ENCODE assay signal across 14 mouse cellular contexts in genomic region chr8:70371951-70372350, GRCm38 (mm10). TPM values are rescaled to one million over a fixed set of nuclear protein-coding genes. Genes with fewer than 3 reads are reported as not detected.
DNase-seq lines count a peak whose midpoint lies in the region; ATAC-seq and TF ChIP-seq lines count a peak whose summit lies in the region.
"Had no signal": no experiment of that assay in that cellular context is flagged by ENCODE, and none has a peak within 500 bp of the region (broad histone marks: within the 10 kb centered on the region; RNA-seq: fewer than 3 reads in every experiment).

No protein-coding gene starts in this region.

- no peak overlapping the region for H3K4me2 ChIP-seq in heart, embryonic 13.5 days
- no peak overlapping the region for H3K4me2 ChIP-seq in liver, postnatal 0 days (ENCODE audit: low read depth, low read length)
- H3K4me2 ChIP-seq: midbrain, embryonic 11.5 days had no signal

- TF ChIP-seq POLR2A in liver, adult 2 months (IDR thresholded peaks at IDR 0.05; ENCODE audit: extremely low read depth, insufficient read depth, low read length) = no peak

- H3K79me2 ChIP-seq in liver, adult 2 months (ENCODE audit: control insufficient read depth, insufficient read depth, low read length) = no peaks in the 10 kb centered on the region

- H3K4me1 ChIP-seq in heart, embryonic 13.5 days = peaks cover 58% of the 10 kb centered on the region
- H3K4me1 ChIP-seq in liver, adult 2 months (ENCODE audit: control insufficient read depth, insufficient read depth, low read length) = no peaks in the 10 kb centered on the region
- peaks cover 26% of the 10 kb centered on the region for H3K4me1 ChIP-seq in liver, postnatal 0 days (ENCODE audit: insufficient read depth)

- 0 out of 2 replicates have a peak overlapping the region, but pooled peaks have one; percentile 54 for H3K9ac ChIP-seq in heart, embryonic 13.5 days
- no peak overlapping the region for H3K9ac ChIP-seq in liver, adult 2 months (ENCODE audit: low read depth, low read length)
- no peak overlapping the region for H3K9ac ChIP-seq in liver, postnatal 0 days (replicated peaks)
- H3K9ac ChIP-seq: liver, embryonic 14.5 days had no signal

- peak overlapping the region; percentile 55 for H3K27ac ChIP-seq in heart, embryonic 13.5 days (replicated peaks)
- no peak overlapping the region for H3K27ac ChIP-seq in liver, adult 2 months (replicated peaks; ENCODE audit: insufficient read depth, low read depth, low read length)
- H3K27ac ChIP-seq in liver, postnatal 0 days (ENCODE audit: low read depth) = no peak overlapping the region
- H3K27ac ChIP-seq: forebrain, embryonic 10.5 days; liver, embryonic 14.5 days had no signal

- no peaks in the 10 kb centered on the region for H3K36me3 ChIP-seq in heart, embryonic 13.5 days
- no peaks in the 10 kb centered on the region for H3K36me3 ChIP-seq in liver, adult 2 months (ENCODE audit: control insufficient read depth, insufficient read depth, low read length)
- no peaks in the 10 kb centered on the region for H3K36me3 ChIP-seq in liver, postnatal 0 days (replicated peaks; ENCODE audit: insufficient read depth, low read length)
- H3K36me3 ChIP-seq: forebrain, embryonic 10.5 days had no signal

- no peak for ATAC-seq in heart, embryonic 13.5 days (ENCODE audit: extremely low read depth, insufficient number of reproducible peaks, low FRiP score, low TSS enrichment)
- no peak for ATAC-seq in liver, postnatal 0 days

- 35% methylated on average over 6 of the region's 6 CpGs for WGBS in heart, embryonic 13.5 days
- 47% methylated on average over 6 of the region's 6 CpGs for WGBS in liver, adult 2 months
- WGBS in liver, postnatal 0 days (ENCODE audit: insufficient replicate concordance) = 51% methylated on average over 6 of the region's 6 CpGs

- no peak for TF ChIP-seq EP300 in liver, postnatal 0 days (IDR thresholded peaks at IDR 0.05; ENCODE audit: low read depth)

- H3K4me3 ChIP-seq in heart, embryonic 13.5 days = no peak overlapping the region
- no peak overlapping the region for H3K4me3 ChIP-seq in liver, adult 2 months (ENCODE audit: insufficient read depth, low read depth, low read length)
- no peak overlapping the region for H3K4me3 ChIP-seq in liver, postnatal 0 days (ENCODE audit: low read depth, low read length)
- H3K4me3 ChIP-seq: forebrain, embryonic 10.5 days; myocyte had no signal

- intact Hi-C loops in heart, postnatal 25 days (cut with DNase I) = no loop called here

- H3K9me3 ChIP-seq in heart, embryonic 13.5 days = no peaks in the 10 kb centered on the region
- H3K9me3 ChIP-seq in liver, postnatal 0 days (ENCODE audit: low read length) = no peaks in the 10 kb centered on the region
- H3K9me3 ChIP-seq: forebrain, embryonic 10.5 days had no signal

- peaks cover 61% of the 10 kb centered on the region for H3K27me3 ChIP-seq in heart, embryonic 13.5 days (replicated peaks)
- peaks cover 34% of the 10 kb centered on the region for H3K27me3 ChIP-seq in liver, adult 2 months (ENCODE audit: control insufficient read depth, insufficient read depth, low read length)
- peaks cover 55% of the 10 kb centered on the region for H3K27me3 ChIP-seq in liver, postnatal 0 days (ENCODE audit: insufficient read depth, low read length)

- TF ChIP-seq CTCF in liver, adult 2 months (IDR thresholded peaks at IDR 0.05; ENCODE audit: low read depth, low read length) = no peak
- no peak for TF ChIP-seq CTCF in liver, postnatal 0 days (IDR thresholded peaks at IDR 0.05; ENCODE audit: low read depth)

- DNase-seq in heart, postnatal 25 days (ENCODE audit: low spot score) = no peak
- DNase-seq in liver, adult 2 months (ENCODE audit: extremely low read depth, low read depth, low spot score) = peak; percentile 53
- no peak for DNase-seq in liver, postnatal 0 days
- DNase-seq in kidney, postnatal 14 days = peak; percentile 71
- DNase-seq in T-cell, adult 2 months (ENCODE audit: low spot score) = no peak
- DNase-seq in retina, embryonic 14.5 days (ENCODE audit: low spot score) = no peak
- DNase-seq: adrenal gland, adult 2 months; cerebellum, postnatal 14 days; right cerebral cortex, postnatal 14 days had no signal

RNA-seq across cellular contexts. Expression of gene Comp, which starts 1.4 kb away (rescaled TPM):
- 3.5 TPM in 2 replicates for polyA plus RNA-seq in heart, embryonic 13.5 days (2015; fragmentation: Nextera tagmentation; extraction: Ambion mirVana)
- total RNA-seq in heart, postnatal 25 days (2021) = 1 to 10 TPM; 6.1 to 7.0 TPM
- total RNA-seq in liver, adult 2 months (2014; rRNA removed) = not detected in 2 replicates
- 0.24 TPM in 1 of 2 replicates, not detected in the other for polyA plus RNA-seq in liver, adult 2 months (2012; rRNA removed)
- 3.0 and 4.0 TPM in 2 replicates for polyA plus RNA-seq in liver, postnatal 0 days (2015; fragmentation: Nextera tagmentation; extraction: Ambion mirVana)
- polyA plus RNA-seq: midbrain, embryonic 11.5 days had no signal

RNA-seq across cellular contexts. Expression of gene Upf1, which starts 18.9 kb away (rescaled TPM):
- 11.3 and 12.2 TPM in 2 replicates for polyA plus RNA-seq in heart, embryonic 13.5 days (2015; fragmentation: Nextera tagmentation; extraction: Ambion mirVana)
- total RNA-seq in heart, postnatal 25 days (2021) = 10 to 100 TPM; 43.2 to 46.3 TPM
- 19.0 and 26.3 TPM in 2 replicates for total RNA-seq in liver, adult 2 months (2014; rRNA removed)
- polyA plus RNA-seq in liver, adult 2 months (2012; rRNA removed) = 20.3 and 22.3 TPM in 2 replicates
- 6.7 and 7.1 TPM in 2 replicates for polyA plus RNA-seq in liver, postnatal 0 days (2015; fragmentation: Nextera tagmentation; extraction: Ambion mirVana)

RNA-seq across cellular contexts. Expression of gene Gdf1, which starts 42.3 kb away (rescaled TPM):
- 0.74 and 0.99 TPM in 2 replicates for polyA plus RNA-seq in heart, embryonic 13.5 days (2015; fragmentation: Nextera tagmentation; extraction: Ambion mirVana)
- under 1 TPM in 1 of 2 experiments, not detected in 1; 0.21 TPM for total RNA-seq in heart, postnatal 25 days (2021)
- not detected in 2 replicates for total RNA-seq in liver, adult 2 months (2014; rRNA removed)
- not detected in 2 replicates for polyA plus RNA-seq in liver, adult 2 months (2012; rRNA removed)
- 0.16 TPM in 1 of 2 replicates, not detected in the other for polyA plus RNA-seq in liver, postnatal 0 days (2015; fragmentation: Nextera tagmentation; extraction: Ambion mirVana)

RNA-seq across cellular contexts. Expression of gene Cers1, which starts 56.4 kb away (rescaled TPM):
- polyA plus RNA-seq in heart, embryonic 13.5 days (2015; fragmentation: Nextera tagmentation; extraction: Ambion mirVana) = 1.9 and 2.6 TPM in 2 replicates
- under 1 TPM; 0.31 to 0.39 TPM for total RNA-seq in heart, postnatal 25 days (2021)
- total RNA-seq in liver, adult 2 months (2014; rRNA removed) = not detected in 2 replicates
- 0.04 TPM in 2 replicates for polyA plus RNA-seq in liver, adult 2 months (2012; rRNA removed)
- 0.12 TPM in 1 of 2 replicates, not detected in the other for polyA plus RNA-seq in liver, postnatal 0 days (2015; fragmentation: Nextera tagmentation; extraction: Ambion mirVana)

Comparison
In these comparisons a context has a peak if more than half of its experiments do, and no peak if none do; other contexts are left out.
1. DNase-seq: peak in liver, adult 2 months (single experiment) and kidney, postnatal 14 days (single experiment); none in heart, postnatal 25 days (single experiment), liver, postnatal 0 days (single experiment), T-cell, adult 2 months (single experiment) and retina, embryonic 14.5 days (single experiment).